Mouse (Mus musculus) granulocyte monocyte progenitor cell, adult 5-6 weeks (primary cell): ENCODE results near the gene Klf12. TPM values are rescaled to one million over a fixed set of nuclear protein-coding genes. Genes with fewer than 3 reads are reported as not detected.

Experiments used
- ATAC-seq: replicated peaks from 2 replicates; pipeline ENCODE4 v1.8.0; 2016; ENCODE audit warnings: mild to moderate bottlenecking, moderate TSS enrichment, inconsistent platforms; ENCODE audit not compliant: poor library complexity, severe bottlenecking
- total RNA-seq, 2 experiments: library from RNA; stranded (forward) in 1 of 2; stranded (reverse) in 1 of 2; fragments of 200-712, 200-1000 nt in 1 of 2; fragments of >200 nt in 1 of 2; fragmentation: Nextera tagmentation in 1 of 2; gene quantifications; 2 replicates each; pipeline ENCODE4 v1.2.3; 2014 to 2017

Klf12 gene
- total RNA-seq, 2 experiments from 2014 or later = not detected

GRCm38 (mm10) chr14:100236757-100237156, 47.7 kb downstream of the Klf12 start:
- ATAC-seq = no peak

DNA sequence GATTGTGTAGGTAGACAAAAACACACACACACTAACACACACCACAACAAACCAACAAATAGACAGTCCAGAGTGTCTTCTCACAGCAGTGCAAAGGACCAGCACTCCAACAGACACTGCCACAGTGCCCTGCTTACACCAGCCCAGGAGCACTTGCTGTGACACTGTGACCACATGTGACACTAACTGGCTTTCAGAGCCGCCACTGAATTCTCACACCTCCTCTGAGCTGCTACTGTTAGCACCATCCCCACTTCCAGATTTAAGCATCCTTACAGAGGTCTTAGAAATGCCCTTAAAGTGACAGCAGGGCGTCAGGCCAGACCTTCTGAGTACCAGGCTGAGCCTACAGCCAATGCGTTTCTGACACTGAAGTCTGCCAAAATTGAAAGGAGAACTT, 48.7 kb downstream of the Klf12 start:
- ATAC-seq = no peak

- no peak for ATAC-seq
Measured at GRCm38 (mm10) chr14:100231384-100231783, 53.1 kb downstream of the Klf12 start.

GRCm38 (mm10) chr14:100228120-100228519, 56.4 kb downstream of the Klf12 start:
- no peak for ATAC-seq

GRCm38 (mm10) chr14:100227717-100228116, 56.8 kb downstream of the Klf12 start:
- no peak for ATAC-seq

GRCm38 (mm10) chr14:100224151-100224550, 60.3 kb downstream of the Klf12 start:
- no peak for ATAC-seq

DNA sequence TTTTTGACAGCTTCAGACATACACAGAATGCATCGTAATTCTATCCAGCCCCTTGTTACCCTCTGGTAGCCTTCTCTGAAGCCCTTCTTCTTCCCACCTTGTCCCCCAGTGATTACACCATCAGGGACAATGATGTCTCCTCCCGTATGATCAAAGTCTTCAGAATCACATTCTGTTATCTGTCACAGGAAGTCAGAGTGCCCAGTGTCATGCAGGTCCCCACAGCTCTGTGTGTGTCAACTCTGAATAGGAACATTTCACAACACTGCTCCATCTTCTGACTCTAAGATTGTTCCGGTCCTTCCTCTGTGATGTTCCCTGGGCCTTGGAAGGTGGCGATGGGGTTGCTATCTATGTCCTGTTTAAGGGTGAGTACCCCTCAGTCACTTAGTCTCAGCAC, 62.2 kb downstream of the Klf12 start:
- ATAC-seq = no peak

- ATAC-seq = no peak
Measured at GRCm38 (mm10) chr14:100215213-100215785, 69.2 kb downstream of the Klf12 start.

DNA sequence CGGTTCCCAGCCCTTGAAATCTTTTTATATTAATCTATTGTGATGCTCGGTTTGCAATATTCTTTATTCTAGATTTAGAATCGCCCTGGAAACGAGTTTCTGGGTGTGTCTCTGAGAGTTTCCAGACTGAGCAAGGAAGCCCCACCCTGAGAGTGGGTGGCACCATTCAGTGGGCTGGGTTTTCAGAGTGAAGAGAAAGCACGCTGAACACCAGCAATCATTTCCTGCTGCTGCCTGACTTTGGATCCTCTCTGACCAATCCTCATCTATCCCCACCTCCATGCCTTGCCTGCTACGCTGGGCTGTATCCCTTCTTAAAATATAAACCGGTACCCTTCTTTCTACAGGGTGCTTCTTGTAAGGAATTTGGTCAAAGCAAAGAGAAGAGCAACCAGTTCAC, 71.4 kb downstream of the Klf12 start:
- no peak for ATAC-seq

GRCm38 (mm10) chr14:100211826-100212117, 72.7 kb downstream of the Klf12 start:
- no peak for ATAC-seq

DNA sequence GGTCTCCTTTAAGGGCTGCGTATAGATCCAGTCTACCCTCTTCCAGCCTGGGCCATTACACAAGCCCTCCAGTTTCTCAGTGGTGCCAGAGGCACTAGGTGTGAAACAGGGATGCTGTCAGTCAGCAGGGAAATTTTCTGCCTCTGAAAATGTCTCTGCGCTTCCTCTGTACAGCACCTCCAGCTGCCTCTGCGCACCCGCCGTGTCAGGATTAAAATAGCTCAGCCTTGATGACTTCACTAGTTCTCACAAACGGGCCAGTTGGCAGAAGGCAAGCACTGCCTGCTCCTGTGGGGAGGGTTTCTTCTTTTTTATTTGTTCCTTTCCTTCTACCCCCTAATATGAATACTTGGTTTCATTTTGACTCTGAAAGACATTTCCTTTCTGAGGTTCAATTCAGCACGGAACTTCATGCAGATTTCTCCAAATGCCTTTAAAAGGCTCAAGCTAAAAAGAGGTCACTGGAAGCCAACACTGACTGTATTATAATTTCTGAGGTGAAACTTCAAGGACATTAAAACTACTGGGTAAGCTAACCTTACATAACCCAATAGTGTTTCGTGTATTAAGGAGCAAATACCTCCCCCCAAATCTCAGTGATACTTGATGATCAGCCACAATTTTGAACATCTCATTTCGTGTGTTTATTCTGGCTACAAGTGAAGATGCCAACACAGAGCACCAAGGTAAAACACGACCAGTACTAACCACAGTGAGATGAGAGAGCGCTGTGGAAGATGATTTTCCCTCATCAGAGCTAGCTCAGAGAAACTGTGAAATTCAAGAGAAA, 73.2 kb downstream of the Klf12 start:
- ATAC-seq = peak; percentile 69

DNA sequence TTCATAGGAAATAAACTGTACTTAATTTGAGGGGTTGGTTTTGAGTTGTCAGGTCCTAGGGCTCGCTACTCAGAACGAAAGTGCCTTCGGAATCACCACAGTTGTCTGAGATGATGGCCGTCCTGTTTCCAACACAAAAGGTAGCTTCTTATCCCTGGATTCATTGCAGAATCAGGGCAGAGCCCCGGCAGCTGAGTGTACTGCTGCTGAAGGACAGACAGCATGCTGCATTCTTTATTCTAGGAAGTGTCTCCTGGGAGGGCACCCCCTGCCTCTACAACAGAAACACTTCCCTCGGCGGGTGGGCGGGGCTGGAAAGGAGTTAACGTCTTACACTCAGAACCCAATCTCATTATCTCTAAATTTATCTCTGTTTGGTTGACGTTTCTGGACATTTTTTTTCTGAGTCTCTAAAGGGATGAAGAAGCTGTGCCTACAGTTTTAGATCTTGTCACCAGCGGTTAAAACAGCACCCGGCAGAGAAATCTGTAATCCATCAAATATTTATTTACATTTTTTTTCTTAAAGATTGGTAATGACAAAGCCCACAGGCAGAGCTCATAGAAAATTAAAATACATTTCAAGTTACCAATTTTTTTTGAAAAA, 74.6 kb downstream of the Klf12 start:
- no peak for ATAC-seq

DNA sequence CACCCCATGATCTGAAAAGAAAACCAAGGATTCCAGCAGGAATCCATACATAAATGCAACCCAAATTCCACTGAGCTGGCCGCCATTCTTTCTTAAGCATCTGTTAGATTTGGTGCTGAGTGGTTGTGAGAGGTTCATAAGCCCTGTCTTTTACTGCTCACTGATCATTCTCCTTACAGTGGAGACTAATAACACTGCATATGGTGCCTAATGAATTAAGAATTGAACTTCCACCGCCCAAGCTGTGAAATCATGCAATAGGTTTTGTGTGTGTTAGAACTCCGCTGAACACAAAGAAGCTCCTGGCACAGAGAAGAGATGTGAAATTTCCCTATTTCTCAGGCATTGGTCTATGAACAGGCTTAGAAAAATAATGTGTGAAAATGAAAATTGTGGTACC, 77.4 kb downstream of the Klf12 start:
- ATAC-seq = no peak

GRCm38 (mm10) chr14:100206207-100206606, 78.3 kb downstream of the Klf12 start:
- no peak for ATAC-seq

GRCm38 (mm10) chr14:100200058-100200688, 84.3 kb downstream of the Klf12 start:
- ATAC-seq = no peak

- no peak for ATAC-seq
Measured at GRCm38 (mm10) chr14:100198636-100199035, 85.8 kb downstream of the Klf12 start.

DNA sequence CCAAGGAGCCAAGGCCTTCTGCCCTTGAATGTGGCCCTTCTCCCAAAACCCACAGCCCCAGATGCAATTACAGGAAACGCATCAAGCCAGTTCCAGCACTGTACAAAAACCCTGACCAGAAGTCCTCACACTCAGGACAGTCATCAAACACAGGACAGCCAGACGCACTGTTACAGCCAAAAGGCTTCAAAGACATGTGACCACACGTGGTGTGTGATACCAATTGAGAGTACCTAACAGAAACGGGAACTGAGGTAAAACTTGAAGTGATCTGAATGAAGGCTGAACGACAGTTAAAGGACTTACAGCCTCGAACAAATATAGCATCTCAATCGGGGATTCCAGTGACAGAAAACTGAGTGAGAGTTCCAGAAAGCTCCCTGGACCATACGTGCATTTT, 87.3 kb downstream of the Klf12 start:
- ATAC-seq = no peak

DNA sequence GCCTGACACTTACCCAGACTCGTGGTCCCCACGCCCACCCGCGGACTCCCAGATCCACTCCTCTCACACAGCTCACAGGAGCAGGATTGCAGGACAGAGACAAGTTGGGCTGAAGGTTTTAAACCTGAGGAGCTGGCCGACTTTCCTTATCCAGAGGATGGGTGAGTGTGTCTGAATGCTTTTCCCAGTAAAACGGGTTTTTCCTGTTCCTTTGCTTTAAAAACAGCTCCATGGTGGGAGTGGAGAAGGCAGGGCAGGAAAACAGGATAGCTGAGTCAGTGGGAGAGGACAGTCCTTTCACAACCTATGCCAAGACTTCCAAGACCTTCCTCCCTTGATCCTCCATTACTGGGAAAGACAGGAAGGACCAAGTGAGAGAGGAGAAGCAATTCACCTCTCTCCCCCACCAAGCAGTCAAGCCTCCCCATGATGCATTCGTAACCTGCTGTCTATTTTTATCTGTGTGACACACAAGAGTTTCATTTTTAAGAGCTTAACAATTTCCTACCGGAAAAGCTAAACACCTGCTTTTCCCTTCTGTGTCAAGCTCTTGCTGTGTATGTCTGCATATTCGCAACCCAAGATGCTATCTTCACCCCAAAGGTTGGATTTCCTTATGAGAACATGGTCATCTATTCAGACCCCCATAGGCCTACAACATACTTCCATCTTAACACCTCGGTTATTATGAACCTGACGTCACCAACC, 94.8 kb downstream of the Klf12 start:
- no peak for ATAC-seq

DNA sequence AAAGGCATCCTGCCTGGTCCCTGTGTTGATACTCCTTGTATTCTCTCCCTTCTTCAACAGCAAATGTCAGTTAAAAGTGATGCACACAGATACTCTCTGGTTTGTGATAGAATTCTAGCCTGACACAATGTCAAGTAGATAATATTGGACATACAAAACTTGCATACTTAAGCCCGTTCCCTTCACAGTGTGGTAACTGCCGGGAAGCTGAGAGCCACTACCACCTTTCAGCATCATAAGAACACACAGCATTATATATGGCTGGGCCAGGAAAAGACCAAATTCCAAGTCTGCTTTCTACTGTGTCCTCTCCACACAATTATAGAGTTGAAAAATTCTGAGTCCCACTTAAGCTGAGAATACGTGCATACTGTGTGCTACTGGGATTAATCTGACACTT, 97.1 kb downstream of the Klf12 start:
- ATAC-seq = no peak

DNA sequence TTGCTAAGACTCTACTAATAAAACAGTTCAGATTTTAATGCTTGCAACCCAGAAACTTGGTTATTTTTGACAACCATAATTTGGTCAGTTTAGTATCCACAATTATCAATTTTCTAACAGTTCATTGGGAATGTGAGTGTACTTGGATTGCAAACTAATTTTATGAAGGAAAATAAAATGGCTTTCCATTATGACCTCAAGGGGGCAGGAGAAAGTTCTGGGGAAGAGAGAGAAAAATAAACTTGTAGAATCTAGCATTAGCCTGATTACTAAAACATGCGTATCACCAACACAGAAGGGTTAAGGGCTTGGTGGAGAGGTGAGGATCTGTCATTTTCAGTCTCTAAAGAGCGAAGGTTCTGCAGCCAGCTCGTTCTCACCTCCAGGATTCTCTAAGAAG, 106.7 kb downstream of the Klf12 start:
- ATAC-seq = no peak

DNA sequence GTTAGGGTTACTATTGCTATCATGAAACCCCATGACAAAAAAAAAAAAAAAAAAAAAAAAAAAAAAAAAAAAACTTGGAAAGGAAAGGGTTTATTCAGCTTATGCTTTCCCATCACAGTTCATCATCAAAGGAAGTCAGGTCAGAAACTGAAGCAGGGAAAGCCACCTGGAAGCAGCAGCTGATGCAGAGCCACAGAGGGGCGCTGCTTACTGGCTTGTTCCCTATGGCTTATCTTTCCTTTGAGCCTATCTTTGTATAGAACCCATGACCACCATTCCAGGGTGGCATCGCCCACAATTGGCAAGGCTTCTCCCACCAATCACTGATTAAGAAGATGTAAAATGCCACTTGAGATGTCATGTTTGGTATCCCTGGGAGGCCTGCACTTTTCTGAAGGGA, 119.4 kb downstream of the Klf12 start:
- no peak for ATAC-seq
